Mouse (Mus musculus): ENCODE results near the gene Tsacc.
"Not testable (repeated sequence)": the region's sequence is repeated elsewhere in the genome, so short reads cannot be mapped to it uniquely, and the experiment has no call there.

Tsacc gene

DNA sequence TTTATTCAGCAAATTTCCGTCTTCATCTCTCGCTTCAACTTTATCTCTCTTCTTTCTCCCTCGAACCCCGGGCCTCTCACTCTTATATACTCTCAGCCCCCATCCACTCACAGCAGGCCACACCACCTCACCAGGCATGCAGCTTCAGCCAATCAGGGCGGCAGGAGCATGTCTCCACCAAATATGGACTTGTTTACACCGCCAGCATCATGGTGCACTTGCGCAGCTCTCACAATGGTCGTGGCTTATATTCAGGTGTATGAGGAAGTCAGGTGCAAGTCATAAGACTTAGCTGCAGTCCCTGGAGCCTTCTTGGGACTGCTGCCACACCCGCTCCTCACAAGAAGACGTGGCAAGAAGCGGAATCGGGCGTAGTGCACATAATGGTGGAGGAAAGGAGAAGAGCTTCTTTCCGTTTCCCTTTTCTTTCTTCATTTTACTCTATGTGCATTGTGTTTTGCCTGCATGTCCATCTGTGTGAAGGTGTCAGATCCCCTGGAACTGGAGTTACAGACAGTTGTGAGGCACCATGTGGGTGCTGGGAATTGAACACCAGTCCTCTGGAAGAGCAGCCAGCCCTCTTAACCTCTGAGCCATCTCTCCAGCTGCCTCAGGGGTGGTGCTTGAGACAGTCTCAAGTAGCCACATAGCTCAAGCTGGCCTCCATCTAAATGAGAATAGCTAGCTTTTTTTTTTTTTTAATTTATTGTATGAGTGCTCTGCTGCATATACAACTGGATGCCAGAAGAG lies 11.8 kb downstream of the Tsacc start:
- not testable (repeated sequence) for DNase-seq (ENCODE audit: low spot score in 2 of 2)

GRCm38 (mm10) chr3:88281141-88281916 lies 15.5 kb downstream of the Tsacc start:
- not testable (repeated sequence) for DNase-seq (ENCODE audit: low spot score in 2 of 2)

DNA sequence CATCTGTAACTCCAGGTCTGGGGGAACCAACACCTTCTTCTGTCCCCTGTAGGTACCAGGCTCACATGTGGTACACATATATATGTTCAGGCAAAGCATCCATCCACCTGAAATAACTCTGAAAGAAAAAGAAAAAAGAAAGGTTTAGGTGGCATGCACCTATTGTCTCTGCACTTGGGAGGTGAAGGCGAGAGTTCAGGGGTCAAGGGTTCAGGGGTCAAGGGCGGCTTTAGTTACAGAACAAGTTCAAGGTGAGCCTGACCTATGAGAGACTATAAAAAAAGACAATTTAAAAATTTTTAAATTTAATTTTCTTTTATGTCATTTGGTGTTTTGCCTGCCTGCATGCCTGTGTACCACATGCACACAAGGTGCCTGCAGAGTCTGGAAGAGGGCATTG lies 16.8 kb downstream of the Tsacc start:
- DNase-seq (ENCODE audit: low spot score in 2 of 2): no peak

- no peak for DNase-seq (ENCODE audit: low spot score in 2 of 2)
These were observed 20.2 kb downstream of the Tsacc start for GRCm38 (mm10) chr3:88276529-88277143.

DNA sequence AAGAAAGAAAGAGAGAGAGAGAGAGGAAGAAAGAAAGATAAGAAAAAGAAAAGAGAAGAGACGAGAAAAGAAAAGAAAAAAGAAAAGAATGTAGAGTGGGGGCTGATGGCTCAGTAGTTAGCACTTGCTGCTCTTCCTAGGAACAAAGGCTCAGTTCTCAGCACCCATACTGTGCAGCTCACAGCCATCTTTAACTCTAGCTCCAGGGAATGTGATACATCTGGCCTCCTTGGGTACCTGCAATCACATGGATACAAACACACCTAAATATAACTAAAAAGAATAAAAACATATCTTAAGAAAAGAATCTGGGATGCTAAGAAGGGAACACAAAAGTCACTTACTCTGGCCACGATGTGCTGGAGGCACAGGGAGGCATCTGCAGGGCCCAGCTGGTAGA lies 20.7 kb downstream of the Tsacc start:
- no peak for DNase-seq (ENCODE audit: low spot score in 2 of 2)

DNA sequence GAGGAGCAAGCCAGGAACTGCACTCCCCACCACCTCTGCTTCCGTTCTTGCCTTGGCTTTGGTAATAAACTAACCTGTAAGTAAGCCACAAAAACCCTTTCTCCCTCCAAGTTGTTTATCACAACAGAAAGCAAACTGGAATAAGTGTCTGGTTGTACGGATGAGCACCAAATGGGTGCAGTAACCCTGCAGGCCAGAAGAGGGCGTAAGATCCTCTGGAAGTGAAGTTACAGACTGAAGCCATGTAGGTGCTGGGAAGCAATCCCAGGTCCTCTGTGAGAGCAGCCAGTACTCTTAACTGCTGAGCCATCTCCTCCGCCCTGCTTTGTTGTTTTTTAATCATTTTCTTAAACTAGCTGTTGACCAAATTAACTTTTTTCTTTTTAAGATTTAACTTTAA lies 22.8 kb downstream of the Tsacc start:
- DNase-seq (ENCODE audit: low spot score in 2 of 2): no peak

DNA sequence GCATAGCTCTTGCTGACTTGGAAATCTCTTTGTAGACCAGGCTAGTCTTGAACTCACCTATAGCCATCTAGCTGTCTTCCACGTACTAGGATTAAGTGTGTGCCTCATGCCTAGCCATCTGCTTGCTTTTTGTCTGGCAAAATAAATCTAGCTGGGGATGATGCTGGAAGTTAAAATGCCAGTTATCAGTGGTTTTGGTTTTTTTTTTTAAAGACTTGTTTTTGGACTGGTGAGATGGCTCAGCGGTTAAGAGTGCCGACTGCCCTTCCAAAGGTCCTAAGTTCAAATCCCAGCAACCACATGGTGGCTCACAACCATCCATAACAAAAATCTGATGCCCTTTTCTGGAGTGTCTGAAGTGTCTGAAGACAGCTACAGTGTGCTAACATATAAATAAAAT lies 24.9 kb downstream of the Tsacc start:
- no peak for DNase-seq (ENCODE audit: low spot score in 2 of 2)

- not testable (repeated sequence) for DNase-seq (ENCODE audit: low spot score in 2 of 2)
These were observed 25.5 kb downstream of the Tsacc start for GRCm38 (mm10) chr3:88271298-88271697.

GRCm38 (mm10) chr3:88268991-88269390 lies 27.8 kb downstream of the Tsacc start:
- DNase-seq (ENCODE audit: low spot score in 2 of 2): no peak

DNA sequence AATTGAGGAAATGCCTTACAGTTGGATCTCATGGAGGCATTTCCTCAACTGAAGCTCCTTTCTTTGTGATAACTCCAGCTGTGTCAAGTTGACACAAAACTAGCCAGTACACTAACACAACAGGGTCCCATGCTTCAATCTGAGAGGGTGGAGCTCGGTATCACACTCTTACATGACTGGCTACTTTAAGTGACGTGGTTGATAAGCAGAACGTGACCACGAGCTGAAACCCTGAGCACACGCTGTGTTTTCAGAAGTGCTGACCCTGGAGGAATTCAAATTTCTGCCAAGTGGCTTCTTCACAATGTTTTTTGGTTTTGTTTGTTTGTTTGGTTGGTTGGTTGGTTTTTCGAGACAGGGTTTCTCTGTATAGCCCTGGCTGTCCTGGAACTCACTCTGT lies 28.8 kb downstream of the Tsacc start:
- not testable (repeated sequence) for DNase-seq (ENCODE audit: low spot score in 2 of 2)

DNA sequence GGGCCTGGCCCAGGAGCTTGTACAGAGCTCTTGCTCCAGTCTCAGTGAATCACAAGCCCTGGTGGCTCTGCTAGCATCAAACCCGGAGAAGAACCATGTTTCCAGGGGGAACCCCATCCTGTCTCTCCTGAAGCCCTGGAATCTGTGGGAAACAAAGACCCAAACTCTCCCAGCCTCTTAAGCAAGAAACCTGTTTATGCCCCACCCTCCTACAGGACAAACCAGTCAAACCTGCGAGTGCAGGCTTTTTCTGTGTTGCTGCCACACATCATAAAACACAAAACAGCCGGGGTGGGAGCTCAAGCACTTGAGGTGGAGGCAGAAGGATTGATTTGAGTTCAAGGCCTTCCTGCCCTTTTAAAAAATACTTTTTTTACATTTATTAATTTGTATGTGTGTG lies 34.5 kb downstream of the Tsacc start:
- no peak for DNase-seq (ENCODE audit: low spot score in 2 of 2)

GRCm38 (mm10) chr3:88256382-88256781 lies 40.4 kb downstream of the Tsacc start:
- no peak for DNase-seq (ENCODE audit: low spot score in 2 of 2)

DNA sequence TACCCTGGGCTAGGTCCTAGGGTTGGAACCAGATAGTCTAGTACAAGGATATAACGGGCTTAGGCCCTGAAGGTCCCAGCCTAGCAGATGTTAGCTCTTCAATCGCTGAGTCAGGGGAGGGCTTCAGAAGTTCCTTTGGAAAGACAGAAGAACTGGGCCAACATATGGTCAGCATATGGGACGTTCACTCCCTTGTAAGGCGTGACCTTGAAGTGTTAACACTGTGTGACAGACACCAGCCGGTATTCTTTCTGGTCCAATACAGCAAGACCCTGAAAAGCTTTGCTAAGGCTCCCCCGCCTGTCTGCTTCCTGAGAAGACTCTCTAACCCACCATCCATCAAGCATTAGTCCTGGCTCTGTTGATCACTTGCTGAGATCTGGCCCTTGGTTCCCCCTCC lies 40.8 kb downstream of the Tsacc start:
- DNase-seq (ENCODE audit: low spot score in 2 of 2): no peak

DNA sequence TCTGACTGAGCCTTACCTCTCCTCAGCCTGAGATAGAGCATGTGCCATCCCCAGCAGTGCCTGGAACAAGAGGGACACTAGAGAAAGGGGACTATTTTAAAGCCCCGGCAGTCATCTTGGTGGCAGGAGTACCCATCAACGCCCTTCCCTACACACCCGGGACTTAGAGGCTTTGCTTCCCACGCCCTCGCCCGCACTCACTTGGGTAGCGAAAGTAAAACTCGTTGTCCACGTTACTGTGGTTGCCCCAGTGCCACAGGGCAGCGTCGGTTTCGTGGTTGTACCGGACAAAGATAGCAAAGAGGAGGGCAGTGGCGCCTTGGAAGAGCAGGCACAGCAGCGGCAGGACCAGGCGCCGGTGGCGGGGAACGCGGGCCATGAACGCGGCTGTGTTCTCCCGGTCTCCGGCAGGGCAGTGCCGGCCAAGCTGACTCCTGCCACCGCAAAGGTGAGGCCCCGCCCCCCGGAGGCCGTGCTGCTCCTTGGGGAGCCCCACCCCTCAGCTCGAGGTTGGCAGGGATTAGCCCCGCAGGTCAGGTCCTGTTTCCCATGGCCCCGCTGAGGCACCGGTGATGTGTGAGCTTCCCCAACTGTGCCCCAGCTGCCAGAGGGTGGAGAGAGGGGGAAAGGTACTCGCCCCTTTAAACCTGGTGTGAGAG lies 42.4 kb downstream of the Tsacc start, which contains the start of gene Rhbg:
Gene Rhbg (minus strand): TSS at position 442 of the 659 bp plus-strand sequence.
- no peak for DNase-seq (ENCODE audit: low spot score in 2 of 2)

DNA sequence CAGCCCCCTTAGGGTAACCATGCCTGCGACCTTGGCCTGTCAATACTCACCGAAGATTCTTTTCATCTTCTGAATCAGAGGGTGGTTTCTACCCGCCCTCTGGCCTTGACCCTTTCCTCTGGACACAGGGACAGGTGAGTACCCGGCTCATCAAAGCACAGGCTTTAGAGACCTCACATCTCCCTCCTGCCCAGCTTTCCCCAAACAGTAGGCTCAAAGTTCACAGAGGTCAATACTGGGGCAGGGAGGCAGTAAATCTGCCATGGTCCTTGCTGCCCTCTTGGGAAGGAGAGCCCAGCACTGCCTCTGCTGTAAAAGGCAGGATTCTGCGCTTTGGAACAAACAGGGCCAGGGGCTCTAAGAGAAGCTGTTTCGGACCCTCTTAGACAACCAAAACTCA lies 44.1 kb downstream of the Tsacc start:
- no peak for DNase-seq (ENCODE audit: low spot score in 2 of 2)

DNA sequence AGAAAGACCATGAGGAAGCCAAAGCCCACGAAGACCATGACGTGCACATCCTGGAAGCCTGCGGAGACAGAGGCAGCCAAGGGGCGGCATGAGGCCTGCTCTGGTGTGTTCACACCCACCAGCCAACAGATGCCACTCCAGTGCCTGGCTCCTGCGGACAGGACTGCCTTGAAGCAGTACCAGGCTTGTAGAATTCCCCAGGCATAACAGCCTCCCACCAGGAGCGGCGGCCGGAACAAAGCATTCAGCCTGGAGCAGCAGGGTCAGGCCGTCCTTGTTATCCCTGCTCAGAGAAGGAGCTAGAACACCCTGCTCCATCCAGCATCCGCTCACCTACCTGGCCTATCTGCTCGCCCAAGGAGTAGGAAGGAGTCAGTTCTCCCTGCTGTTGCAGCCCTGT lies 48.4 kb downstream of the Tsacc start:
- DNase-seq (ENCODE audit: low spot score in 2 of 2): no peak

DNA sequence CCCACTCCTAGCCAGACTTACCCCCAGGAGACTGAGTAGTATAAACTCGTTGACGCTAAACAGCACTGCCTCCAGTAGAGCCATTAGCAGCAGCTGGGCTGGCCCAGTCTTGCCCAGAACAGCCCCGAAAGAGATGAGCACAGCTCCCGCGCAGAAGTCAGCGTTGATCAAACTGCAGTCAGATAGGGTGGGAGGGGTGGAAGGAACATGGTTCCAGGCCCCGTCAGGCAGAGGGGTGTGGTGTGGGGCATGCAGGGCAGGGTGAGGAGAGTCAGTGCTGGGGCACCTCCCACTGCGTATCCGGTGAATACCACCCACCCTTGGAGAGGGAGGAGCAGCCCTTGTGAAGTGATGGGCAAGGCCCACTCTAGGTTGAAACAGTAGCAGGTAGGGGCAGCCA lies 49.1 kb downstream of the Tsacc start:
- DNase-seq (ENCODE audit: low spot score in 2 of 2): no peak

GRCm38 (mm10) chr3:88245811-88246210 lies 51.0 kb downstream of the Tsacc start:
- peak in 1 of 2 experiments; percentile 62 for DNase-seq (ENCODE audit: low spot score in 2 of 2)

DNA sequence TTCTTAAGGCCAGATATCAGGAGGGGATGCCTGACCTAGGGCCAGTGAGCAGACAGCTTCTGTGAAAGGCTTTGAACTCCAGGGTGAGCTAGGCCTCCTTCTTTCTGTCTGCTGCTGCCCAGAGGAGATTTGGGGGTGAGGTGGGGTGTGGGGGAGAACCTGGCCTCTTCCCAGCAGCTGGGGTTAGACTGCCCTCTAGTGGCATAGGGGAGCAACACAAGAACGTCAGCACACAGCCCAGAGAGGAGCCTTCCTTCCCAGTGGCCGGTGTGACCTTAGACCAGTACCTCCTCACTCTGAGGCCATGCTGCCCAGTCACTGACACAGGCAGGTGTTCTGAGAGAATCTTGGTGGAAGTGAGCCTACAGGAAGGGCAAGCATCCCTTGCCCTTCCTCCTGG lies 52.7 kb downstream of the Tsacc start:
- DNase-seq (ENCODE audit: low spot score in 2 of 2): peak in 1 of 2 experiments; percentile 36

- DNase-seq (ENCODE audit: low spot score in 2 of 2): peak; percentile 50 to 81
These were observed 54.3 kb downstream of the Tsacc start for GRCm38 (mm10) chr3:88242531-88242930.

- DNase-seq (ENCODE audit: low spot score in 2 of 2): peak in 1 of 2 experiments; percentile 38
These were observed 55.6 kb downstream of the Tsacc start for GRCm38 (mm10) chr3:88241045-88241786.

All from frontal cortex, postnatal 10 days (tissue).